11 mouse cellular contexts compared by ENCODE assay signal in the genomic region with DNA sequence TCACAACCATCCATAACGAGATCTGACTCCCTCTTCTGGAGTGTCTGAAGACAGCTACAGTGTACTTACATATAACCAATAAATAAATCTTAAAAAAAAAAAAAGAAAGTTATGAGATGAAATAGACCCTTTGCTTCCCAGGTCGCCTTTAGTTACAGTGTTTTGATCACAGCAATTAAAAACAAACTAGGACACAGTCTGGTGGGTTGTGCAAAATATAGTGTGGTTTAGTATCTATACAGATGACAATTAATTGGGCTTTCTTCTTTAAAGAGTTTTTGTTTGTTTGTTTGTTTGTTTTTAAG. TPM values are rescaled to one million over a fixed set of nuclear protein-coding genes. Genes with fewer than 3 reads are reported as not detected.
A peak's percentile ranks its signal among the peaks of the same experiment; 100 is the strongest.
DNase-seq lines count a peak whose midpoint lies in the region; ATAC-seq and TF ChIP-seq lines count a peak whose summit lies in the region.
"Not testable (repeated sequence)": the region's sequence is repeated elsewhere in the genome, so short reads cannot be mapped to it uniquely, and the experiment has no call there.
"Had no signal": no experiment of that assay in that cellular context is flagged by ENCODE, and none has a peak within 500 bp of the region (broad histone marks: within the 10 kb centered on the region; RNA-seq: fewer than 3 reads in every experiment).

No protein-coding gene starts in this region.

- TF ChIP-seq EP300 in liver, postnatal 0 days (IDR thresholded peaks at IDR 0.05; ENCODE audit: low read depth), result not testable (repeated sequence)

- H3K4me2 ChIP-seq in embryonic facial prominence, embryonic 11.5 days (ENCODE audit: low read depth, low read length), result not testable (repeated sequence)
- H3K4me2 ChIP-seq in forebrain, embryonic 15.5 days (replicated peaks), result peak overlapping the region; percentile 78; the same call in 1 of the 2 replicates
- H3K4me2 ChIP-seq in heart, embryonic 15.5 days, result peak overlapping the region; percentile 78
- H3K4me2 ChIP-seq in intestine, embryonic 14.5 days (ENCODE audit: low read length), result peak overlapping the region; percentile 94
- H3K4me2 ChIP-seq in limb, embryonic 12.5 days, result peak overlapping the region; percentile 73
- peak overlapping the region; percentile 95 for H3K4me2 ChIP-seq in liver, postnatal 0 days (ENCODE audit: low read depth, low read length)
- H3K4me2 ChIP-seq in midbrain, embryonic 14.5 days (ENCODE audit: low read length), result peak overlapping the region; percentile 75
- peak overlapping the region; percentile 87 for H3K4me2 ChIP-seq in stomach, embryonic 14.5 days (replicated peaks; ENCODE audit: low read depth, low read length)

- DNase-seq in embryonic facial prominence, embryonic 11.5 days (ENCODE audit: low spot score); intestine, embryonic 14.5 days (ENCODE audit: low spot score); liver, postnatal 0 days; midbrain, embryonic 14.5 days: not testable (repeated sequence)

- not testable (repeated sequence) for H3K36me3 ChIP-seq in embryonic facial prominence, embryonic 11.5 days (replicated peaks; ENCODE audit: control insufficient read depth, insufficient read depth, low read depth, low read length); forebrain, embryonic 15.5 days; heart, embryonic 15.5 days; liver, postnatal 0 days (replicated peaks; ENCODE audit: insufficient read depth, low read length); stomach, embryonic 14.5 days (ENCODE audit: control insufficient read depth, insufficient read depth, low read length)
- peaks cover 13% of the 10 kb centered on the region for H3K36me3 ChIP-seq in intestine, embryonic 14.5 days (ENCODE audit: control insufficient read depth, insufficient read depth, low read length)
- H3K36me3 ChIP-seq in limb, embryonic 12.5 days, result peaks cover 20% of the 10 kb centered on the region
- H3K36me3 ChIP-seq in midbrain, embryonic 14.5 days (ENCODE audit: control insufficient read depth, insufficient read depth, low read length), result peaks cover 15% of the 10 kb centered on the region

- not testable (repeated sequence) for H3K27me3 ChIP-seq in embryonic facial prominence, embryonic 11.5 days (ENCODE audit: control insufficient read depth, insufficient read depth, low read length); forebrain, embryonic 15.5 days; heart, embryonic 15.5 days; intestine, embryonic 14.5 days (replicated peaks; ENCODE audit: control insufficient read depth, insufficient read depth, low read length); limb, embryonic 12.5 days; liver, postnatal 0 days (ENCODE audit: insufficient read depth, low read length); midbrain, embryonic 14.5 days (ENCODE audit: control insufficient read depth, insufficient read depth, low read length); stomach, embryonic 14.5 days (ENCODE audit: control insufficient read depth, insufficient read depth, low read length)

- not testable (repeated sequence) for H3K9me3 ChIP-seq in embryonic facial prominence, embryonic 11.5 days (replicated peaks; ENCODE audit: control insufficient read depth, low read length); forebrain, embryonic 15.5 days; heart, embryonic 15.5 days (replicated peaks); intestine, embryonic 14.5 days (ENCODE audit: control insufficient read depth, low read length); limb, embryonic 12.5 days; liver, postnatal 0 days (ENCODE audit: low read length); midbrain, embryonic 14.5 days (ENCODE audit: control insufficient read depth, low read length); stomach, embryonic 14.5 days (ENCODE audit: control insufficient read depth, low read depth, low read length)

- TF ChIP-seq CTCF in liver, postnatal 0 days (IDR thresholded peaks at IDR 0.05; ENCODE audit: low read depth), result not testable (repeated sequence)

- ATAC-seq in embryonic facial prominence, embryonic 11.5 days (replicated peaks; ENCODE audit: insufficient number of reproducible peaks, low FRiP score, low TSS enrichment, low read depth); forebrain, embryonic 15.5 days (replicated peaks); heart, embryonic 15.5 days (replicated peaks; ENCODE audit: insufficient number of reproducible peaks, insufficient read depth, low FRiP score, low read depth); intestine, embryonic 14.5 days (replicated peaks; ENCODE audit: low FRiP score, low TSS enrichment, low read depth); limb, embryonic 12.5 days (ENCODE audit: insufficient number of reproducible peaks, insufficient read depth, low FRiP score, low TSS enrichment, low read depth); liver, postnatal 0 days; midbrain, embryonic 14.5 days (ENCODE audit: low FRiP score, low TSS enrichment); stomach, embryonic 14.5 days (ENCODE audit: insufficient number of reproducible peaks, insufficient read depth, low FRiP score, low read depth): not testable (repeated sequence)

- H3K27ac ChIP-seq in embryonic facial prominence, embryonic 11.5 days (replicated peaks; ENCODE audit: low read depth, low read length), result peak overlapping the region; percentile 92; the same call in 1 of the 2 replicates
- not testable (repeated sequence) for H3K27ac ChIP-seq in forebrain, embryonic 15.5 days (replicated peaks); limb, embryonic 12.5 days; midbrain, embryonic 14.5 days (replicated peaks; ENCODE audit: low read depth, low read length)
- H3K27ac ChIP-seq in heart, embryonic 15.5 days, result peak overlapping the region; percentile 99
- H3K27ac ChIP-seq in intestine, embryonic 14.5 days (ENCODE audit: low read depth), result peak overlapping the region; percentile 97
- H3K27ac ChIP-seq in liver, postnatal 0 days (ENCODE audit: low read depth), result peak overlapping the region; percentile 96; the same call in 1 of the 2 replicates
- peak overlapping the region; percentile 99; the same call in 1 of the 2 replicates for H3K27ac ChIP-seq in stomach, embryonic 14.5 days (ENCODE audit: low read length)

- not testable (repeated sequence) for H3K9ac ChIP-seq in embryonic facial prominence, embryonic 11.5 days (replicated peaks; ENCODE audit: low read length); forebrain, embryonic 15.5 days (replicated peaks); heart, embryonic 15.5 days; intestine, embryonic 14.5 days (ENCODE audit: low read length); limb, embryonic 12.5 days (replicated peaks); liver, postnatal 0 days (replicated peaks); midbrain, embryonic 14.5 days (replicated peaks; ENCODE audit: low read length); stomach, embryonic 14.5 days (replicated peaks; ENCODE audit: low read depth, low read length)

- not testable (repeated sequence) for H3K4me3 ChIP-seq in embryonic facial prominence, embryonic 11.5 days (ENCODE audit: low read depth, low read length); intestine, embryonic 14.5 days (ENCODE audit: low read depth, low read length); midbrain, embryonic 14.5 days (replicated peaks; ENCODE audit: low read depth, low read length)
- H3K4me3 ChIP-seq in forebrain, embryonic 15.5 days, result peak overlapping the region; percentile 69; the same call in 1 of the 2 replicates
- 0 out of 2 replicates have a peak overlapping the region, but pooled peaks have one; percentile 62 for H3K4me3 ChIP-seq in heart, embryonic 15.5 days
- peak overlapping the region; percentile 61; the same call in 1 of the 2 replicates for H3K4me3 ChIP-seq in limb, embryonic 12.5 days (replicated peaks)
- peak overlapping the region; percentile 73; the same call in 1 of the 2 replicates for H3K4me3 ChIP-seq in liver, postnatal 0 days (ENCODE audit: low read depth, low read length)
- H3K4me3 ChIP-seq in stomach, embryonic 14.5 days (ENCODE audit: low read depth, low read length), result peak overlapping the region; percentile 59; the same call in 1 of the 2 replicates

- not testable (repeated sequence) for H3K4me1 ChIP-seq in embryonic facial prominence, embryonic 11.5 days (ENCODE audit: control insufficient read depth, insufficient read depth, low read length); intestine, embryonic 14.5 days (replicated peaks; ENCODE audit: control insufficient read depth, insufficient read depth, low read length); limb, embryonic 12.5 days (replicated peaks); midbrain, embryonic 14.5 days (ENCODE audit: control insufficient read depth, insufficient read depth, low read length); stomach, embryonic 14.5 days (ENCODE audit: control insufficient read depth, insufficient read depth, low read length)
- peaks cover 23% of the 10 kb centered on the region for H3K4me1 ChIP-seq in forebrain, embryonic 15.5 days
- H3K4me1 ChIP-seq in heart, embryonic 15.5 days (replicated peaks), result peaks cover 47% of the 10 kb centered on the region
- peaks cover 25% of the 10 kb centered on the region for H3K4me1 ChIP-seq in liver, postnatal 0 days (ENCODE audit: insufficient read depth)

- WGBS in embryonic facial prominence, embryonic 11.5 days, result 33% methylated on average over 2 of the region's 2 CpGs
- 45% methylated on average over 2 of the region's 2 CpGs for WGBS in forebrain, embryonic 15.5 days
- WGBS in heart, embryonic 15.5 days, result 48% methylated on average over 2 of the region's 2 CpGs
- WGBS in intestine, embryonic 14.5 days, result 37% methylated on average over 2 of the region's 2 CpGs
- 41% methylated on average over 2 of the region's 2 CpGs for WGBS in limb, embryonic 12.5 days
- 39% methylated on average over 2 of the region's 2 CpGs for WGBS in liver, postnatal 0 days (ENCODE audit: insufficient replicate concordance)
- 52% methylated on average over 2 of the region's 2 CpGs for WGBS in midbrain, embryonic 14.5 days
- 44% methylated on average over 2 of the region's 2 CpGs for WGBS in stomach, embryonic 14.5 days

RNA-seq across cellular contexts. Expression of a gene that starts 1.4 kb away (rescaled TPM):
- polyA plus RNA-seq in embryonic facial prominence, embryonic 11.5 days (2014; fragmentation: Nextera tagmentation; extraction: Ambion mirVana), result 161 and 172 TPM in 2 replicates
- 209 and 212 TPM in 2 replicates for polyA plus RNA-seq in forebrain, embryonic 15.5 days (2015; fragmentation: Nextera tagmentation; extraction: Ambion mirVana)
- 134 and 159 TPM in 2 replicates for polyA plus RNA-seq in heart, embryonic 15.5 days (2015; fragmentation: Nextera tagmentation; extraction: Ambion mirVana)
- 146 and 154 TPM in 2 replicates for polyA plus RNA-seq in intestine, embryonic 14.5 days (2014; fragmentation: Nextera tagmentation; extraction: Ambion mirVana)
- 154 and 158 TPM in 2 replicates for polyA plus RNA-seq in limb, embryonic 12.5 days (2016; fragmentation: Nextera tagmentation; extraction: Ambion mirVana)
- polyA plus RNA-seq in liver, postnatal 0 days (2015; fragmentation: Nextera tagmentation; extraction: Ambion mirVana), result 25.1 and 27.2 TPM in 2 replicates
- polyA plus RNA-seq in midbrain, embryonic 14.5 days (2014; fragmentation: Nextera tagmentation; extraction: Ambion mirVana), result 219 and 239 TPM in 2 replicates
- polyA plus RNA-seq in stomach, embryonic 14.5 days (2014; fragmentation: Nextera tagmentation; extraction: Ambion mirVana), result 141 and 145 TPM in 2 replicates

RNA-seq across cellular contexts. Expression of a gene that starts 28.5 kb away (rescaled TPM):
- polyA plus RNA-seq in embryonic facial prominence, embryonic 11.5 days (2014; fragmentation: Nextera tagmentation; extraction: Ambion mirVana), result 0.18 and 0.25 TPM in 2 replicates
- 4.3 and 4.6 TPM in 2 replicates for polyA plus RNA-seq in forebrain, embryonic 15.5 days (2015; fragmentation: Nextera tagmentation; extraction: Ambion mirVana)
- 0.44 and 1.1 TPM in 2 replicates for polyA plus RNA-seq in heart, embryonic 15.5 days (2015; fragmentation: Nextera tagmentation; extraction: Ambion mirVana)
- 0.39 and 0.51 TPM in 2 replicates for polyA plus RNA-seq in intestine, embryonic 14.5 days (2014; fragmentation: Nextera tagmentation; extraction: Ambion mirVana)
- 0.13 and 0.24 TPM in 2 replicates for polyA plus RNA-seq in limb, embryonic 12.5 days (2016; fragmentation: Nextera tagmentation; extraction: Ambion mirVana)
- polyA plus RNA-seq in liver, postnatal 0 days (2015; fragmentation: Nextera tagmentation; extraction: Ambion mirVana), result 0.05 and 0.07 TPM in 2 replicates
- 0.49 and 0.72 TPM in 2 replicates for polyA plus RNA-seq in midbrain, embryonic 14.5 days (2014; fragmentation: Nextera tagmentation; extraction: Ambion mirVana)
- 0.73 and 1.7 TPM in 2 replicates for polyA plus RNA-seq in stomach, embryonic 14.5 days (2014; fragmentation: Nextera tagmentation; extraction: Ambion mirVana)
- polyA plus RNA-seq: activated CD4-positive, CD25-positive, alpha-beta regulatory T cell, adult 4 months; liver, adult 2 months had no signal

RNA-seq across cellular contexts. Expression of a gene that starts 41.8 kb away (rescaled TPM):
- 42.0 and 44.1 TPM in 2 replicates for polyA plus RNA-seq in embryonic facial prominence, embryonic 11.5 days (2014; fragmentation: Nextera tagmentation; extraction: Ambion mirVana)
- polyA plus RNA-seq in forebrain, embryonic 15.5 days (2015; fragmentation: Nextera tagmentation; extraction: Ambion mirVana), result 111 and 115 TPM in 2 replicates
- 37.2 and 42.1 TPM in 2 replicates for polyA plus RNA-seq in heart, embryonic 15.5 days (2015; fragmentation: Nextera tagmentation; extraction: Ambion mirVana)
- 40.6 and 51.1 TPM in 2 replicates for polyA plus RNA-seq in intestine, embryonic 14.5 days (2014; fragmentation: Nextera tagmentation; extraction: Ambion mirVana)
- 74.6 TPM in 2 replicates for polyA plus RNA-seq in limb, embryonic 12.5 days (2016; fragmentation: Nextera tagmentation; extraction: Ambion mirVana)
- polyA plus RNA-seq in liver, postnatal 0 days (2015; fragmentation: Nextera tagmentation; extraction: Ambion mirVana), result 7.1 and 8.6 TPM in 2 replicates
- 100 and 105 TPM in 2 replicates for polyA plus RNA-seq in midbrain, embryonic 14.5 days (2014; fragmentation: Nextera tagmentation; extraction: Ambion mirVana)
- 57.3 and 57.5 TPM in 2 replicates for polyA plus RNA-seq in stomach, embryonic 14.5 days (2014; fragmentation: Nextera tagmentation; extraction: Ambion mirVana)

RNA-seq across cellular contexts. Expression of a gene that starts 42.6 kb away (rescaled TPM):
- polyA plus RNA-seq in embryonic facial prominence, embryonic 11.5 days (2014; fragmentation: Nextera tagmentation; extraction: Ambion mirVana), result 0.08 and 0.10 TPM in 2 replicates
- polyA plus RNA-seq in forebrain, embryonic 15.5 days (2015; fragmentation: Nextera tagmentation; extraction: Ambion mirVana), result 0.23 and 0.31 TPM in 2 replicates
- 0.09 and 0.47 TPM in 2 replicates for polyA plus RNA-seq in heart, embryonic 15.5 days (2015; fragmentation: Nextera tagmentation; extraction: Ambion mirVana)
- 0.11 and 0.24 TPM in 2 replicates for polyA plus RNA-seq in intestine, embryonic 14.5 days (2014; fragmentation: Nextera tagmentation; extraction: Ambion mirVana)
- polyA plus RNA-seq in limb, embryonic 12.5 days (2016; fragmentation: Nextera tagmentation; extraction: Ambion mirVana), result not detected in 2 replicates
- polyA plus RNA-seq in liver, postnatal 0 days (2015; fragmentation: Nextera tagmentation; extraction: Ambion mirVana), result not detected in 2 replicates
- 0.74 and 1.3 TPM in 2 replicates for polyA plus RNA-seq in midbrain, embryonic 14.5 days (2014; fragmentation: Nextera tagmentation; extraction: Ambion mirVana)
- 0.13 TPM in 1 of 2 replicates, not detected in the other for polyA plus RNA-seq in stomach, embryonic 14.5 days (2014; fragmentation: Nextera tagmentation; extraction: Ambion mirVana)
- polyA plus RNA-seq: liver, adult 2 months; small intestine, adult 2 months had no signal
